Mouse (Mus musculus) forebrain, embryonic 15.5 days (tissue): ENCODE data around the gene Thbs4. TPM values are rescaled to one million over a fixed set of nuclear protein-coding genes. Genes with fewer than 3 reads are reported as not detected.
A peak's percentile ranks its signal among the peaks of the same experiment; 100 is the strongest.

Experiments used
- ATAC-seq: fragments of 200-750 bp; cut with Nextera tagmentation; replicated peaks from 2 replicates; pipeline ENCODE4 v1.8.0; 2017; ENCODE audit warnings: mild to moderate bottlenecking, moderate TSS enrichment, moderate library complexity
- H3K27ac ChIP-seq: fragments of 300-500 bp; sonication (generic); replicated peaks from 2 replicates; pipeline ENCODE4 v1.5.1; 2015; ENCODE audit warnings: mild to moderate bottlenecking, inconsistent platforms
- H3K27me3 ChIP-seq: fragments of 300-500 bp; sonication (generic); 2 replicates; pipeline ENCODE4 v1.6.1; 2015; ENCODE audit warnings: inconsistent platforms
- H3K36me3 ChIP-seq: fragments of 300-500 bp; sonication (generic); 2 replicates; pipeline ENCODE4 v1.6.1; 2015; ENCODE audit warnings: mild to moderate bottlenecking, inconsistent platforms
- H3K4me1 ChIP-seq: fragments of 300-500 bp; sonication (generic); 2 replicates; pipeline ENCODE4 v1.6.1; 2015; ENCODE audit warnings: inconsistent platforms
- H3K4me2 ChIP-seq: fragments of 300-500 bp; sonication (generic); replicated peaks from 2 replicates; pipeline ENCODE4 v1.6.1; 2015; ENCODE audit warnings: mild to moderate bottlenecking, inconsistent platforms
- H3K4me3 ChIP-seq: fragments of 300-500 bp; sonication (generic); 2 replicates; pipeline ENCODE4 v1.5.1; 2015; ENCODE audit warnings: mild to moderate bottlenecking, inconsistent platforms
- H3K9ac ChIP-seq: fragments of 300-500 bp; sonication (generic); replicated peaks from 2 replicates; pipeline ENCODE4 v1.6.1; 2015; ENCODE audit warnings: mild to moderate bottlenecking, inconsistent platforms
- H3K9me3 ChIP-seq: fragments of 300-500 bp; sonication (generic); 2 replicates; pipeline ENCODE4 v1.6.1; 2016; ENCODE audit warnings: inconsistent platforms
- WGBS: fragments of 180-500 bp; shearing (Covaris S2); methylation state at CpG from one replicate; pipeline ENCODE4 v1.1.7; 2015; ENCODE audit warnings: mixed read lengths; 5-methylcytosine and 5-hydroxymethylcytosine counted together
- polyA plus RNA-seq: library from polyadenylated mRNA; unstranded; fragments of >200 nt; fragmentation: Nextera tagmentation; extraction: Ambion mirVana; gene quantifications from 2 replicates; pipeline ENCODE4 v1.2.1, GENCODE M21; 2015

Thbs4 gene
- polyA plus RNA-seq, 1 experiment from 2014 or later = 1.5 TPM

GRCm38 (mm10) chr13:92735693-92736092 is 58.9 kb downstream of the Thbs4 start:
- H3K4me2 ChIP-seq = no peak overlapping the region
- H3K36me3 ChIP-seq = no peaks in the 10 kb centered on the region
- ATAC-seq = no peak
- peak overlapping the region; percentile 91 for H3K27ac ChIP-seq
- no peak overlapping the region for H3K9ac ChIP-seq
- H3K4me1 ChIP-seq = peaks cover 47% of the 10 kb centered on the region
- no peaks in the 10 kb centered on the region for H3K27me3 ChIP-seq
- 41% methylated on average over 1 of the region's 1 CpGs for WGBS
- H3K9me3 ChIP-seq = no peaks in the 10 kb centered on the region
- no peak overlapping the region for H3K4me3 ChIP-seq

DNA sequence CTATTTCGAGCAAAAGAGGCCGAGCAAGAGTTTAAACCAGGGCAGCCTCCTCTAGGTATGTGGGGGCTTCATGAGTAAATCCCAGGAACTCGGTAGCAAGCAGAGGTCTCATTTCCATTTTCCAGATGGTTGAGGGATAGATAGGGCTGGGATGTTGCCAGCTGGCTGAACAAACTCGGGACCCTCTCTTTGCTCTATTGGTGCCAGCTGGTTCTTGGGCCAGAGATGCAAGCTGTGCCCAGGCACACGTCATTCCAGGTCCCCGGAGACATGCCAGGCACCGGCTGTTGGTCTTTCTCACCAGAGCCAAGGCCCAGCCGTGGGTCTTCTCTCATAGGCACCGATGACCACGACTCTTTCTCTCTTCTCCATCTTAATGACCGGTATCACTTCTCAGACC is 60.9 kb downstream of the Thbs4 start:
- Histone ChIP-seq H3K27me3 (no peaks in the 10 kb centered on the region), H3K4me3 (no peak overlapping the region), H3K9ac (no peak overlapping the region), H3K27ac (peak overlapping the region; percentile 91), H3K4me1 (peaks cover 47% of the 10 kb centered on the region), H3K9me3 (no peaks in the 10 kb centered on the region), H3K4me2 (no peak overlapping the region), H3K36me3 (no peaks in the 10 kb centered on the region)
- peak; percentile 68 for ATAC-seq
- 47% methylated on average over 11 of the region's 11 CpGs for WGBS

DNA sequence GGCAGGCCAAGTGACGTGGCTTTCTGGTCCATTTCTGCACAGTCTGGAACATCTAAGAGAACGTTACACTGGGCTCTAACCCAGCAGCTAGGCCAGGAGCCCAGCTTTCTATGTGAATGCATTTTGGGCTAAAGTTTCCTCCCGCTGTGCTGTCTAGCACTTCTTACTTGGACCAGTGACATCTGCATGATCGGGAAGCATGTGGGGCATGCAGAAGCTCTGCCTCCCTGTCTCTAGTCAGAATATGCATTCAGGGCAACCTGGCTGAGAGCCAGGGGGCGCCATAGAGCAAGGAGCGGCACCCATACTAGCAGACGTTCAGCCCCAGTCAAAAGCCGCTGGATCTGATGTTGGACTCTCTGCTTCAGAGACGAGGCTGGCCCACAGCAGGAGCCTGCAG is 61.4 kb downstream of the Thbs4 start:
- Histone ChIP-seq H3K4me3 (no peak overlapping the region), H3K27ac (peak overlapping the region; percentile 91), H3K9me3 (no peaks in the 10 kb centered on the region), H3K4me2 (no peak overlapping the region), H3K4me1 (peaks cover 47% of the 10 kb centered on the region), H3K27me3 (no peaks in the 10 kb centered on the region), H3K36me3 (no peaks in the 10 kb centered on the region), H3K9ac (no peak overlapping the region)
- peak; percentile 49 for ATAC-seq
- 24% methylated on average over 9 of the region's 9 CpGs for WGBS

DNA sequence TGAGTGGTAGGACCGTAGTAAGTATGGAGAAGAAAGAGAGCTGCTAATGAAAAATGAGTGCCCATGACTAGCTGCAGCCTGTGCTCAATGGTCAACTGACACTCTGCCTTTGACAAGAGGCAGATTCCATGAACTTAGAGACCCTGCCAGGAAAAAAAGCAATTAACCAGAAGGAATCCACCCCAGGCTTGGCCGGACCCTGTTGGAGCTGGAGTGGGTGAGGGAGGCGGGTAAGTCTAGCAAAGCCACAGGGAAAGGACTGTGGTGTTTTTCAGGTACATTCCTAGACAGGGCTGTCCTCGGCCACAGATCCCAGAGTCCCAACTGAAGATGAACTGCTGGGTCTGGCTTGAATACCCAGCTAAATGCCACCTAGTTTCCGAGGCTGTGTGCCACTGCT is 61.8 kb downstream of the Thbs4 start:
- H3K27ac ChIP-seq = peak overlapping the region; percentile 91
- no peaks in the 10 kb centered on the region for H3K36me3 ChIP-seq
- no peak for ATAC-seq
- H3K4me3 ChIP-seq = no peak overlapping the region
- H3K4me1 ChIP-seq = peaks cover 47% of the 10 kb centered on the region
- no peaks in the 10 kb centered on the region for H3K9me3 ChIP-seq
- H3K27me3 ChIP-seq = no peaks in the 10 kb centered on the region
- 71% methylated on average over 5 of the region's 5 CpGs for WGBS
- no peak overlapping the region for H3K4me2 ChIP-seq
- no peak overlapping the region for H3K9ac ChIP-seq

GRCm38 (mm10) chr13:92731811-92732210 is 62.8 kb downstream of the Thbs4 start:
- no peak overlapping the region for H3K9ac ChIP-seq
- H3K4me1 ChIP-seq = peaks cover 42% of the 10 kb centered on the region
- no peaks in the 10 kb centered on the region for H3K9me3 ChIP-seq
- WGBS = 61% methylated on average over 6 of the region's 6 CpGs
- no peaks in the 10 kb centered on the region for H3K27me3 ChIP-seq
- no peak overlapping the region for H3K4me3 ChIP-seq
- peak overlapping the region; percentile 91 for H3K27ac ChIP-seq
- H3K4me2 ChIP-seq = no peak overlapping the region
- ATAC-seq = no peak
- no peaks in the 10 kb centered on the region for H3K36me3 ChIP-seq

DNA sequence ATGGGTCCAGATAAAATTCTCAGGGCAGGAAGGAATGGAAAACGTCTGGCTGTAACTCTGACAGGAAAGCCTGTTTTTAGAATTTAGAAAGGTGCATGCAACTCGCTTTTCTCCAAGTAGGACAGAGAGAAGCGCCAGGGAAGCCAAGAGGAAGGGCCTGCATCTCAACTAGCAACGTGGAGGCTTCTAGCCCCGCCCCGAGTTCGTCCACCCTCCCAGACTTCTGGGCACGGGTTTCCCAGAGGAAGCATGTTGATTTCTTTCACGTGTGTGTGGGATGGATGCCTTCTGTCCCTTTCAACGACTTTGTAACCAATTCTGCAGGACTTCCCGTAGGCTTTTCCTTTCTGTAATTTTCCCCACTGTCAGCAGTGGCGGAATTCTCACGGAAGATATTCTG is 64.8 kb downstream of the Thbs4 start:
- ATAC-seq = no peak
- H3K36me3 ChIP-seq = no peaks in the 10 kb centered on the region
- H3K4me1 ChIP-seq = peaks cover 30% of the 10 kb centered on the region
- H3K9ac ChIP-seq = no peak overlapping the region
- H3K4me2 ChIP-seq = no peak overlapping the region
- H3K27me3 ChIP-seq = no peaks in the 10 kb centered on the region
- 68% methylated on average over 13 of the region's 13 CpGs for WGBS
- no peak overlapping the region for H3K27ac ChIP-seq
- H3K9me3 ChIP-seq = no peaks in the 10 kb centered on the region
- no peak overlapping the region for H3K4me3 ChIP-seq

DNA sequence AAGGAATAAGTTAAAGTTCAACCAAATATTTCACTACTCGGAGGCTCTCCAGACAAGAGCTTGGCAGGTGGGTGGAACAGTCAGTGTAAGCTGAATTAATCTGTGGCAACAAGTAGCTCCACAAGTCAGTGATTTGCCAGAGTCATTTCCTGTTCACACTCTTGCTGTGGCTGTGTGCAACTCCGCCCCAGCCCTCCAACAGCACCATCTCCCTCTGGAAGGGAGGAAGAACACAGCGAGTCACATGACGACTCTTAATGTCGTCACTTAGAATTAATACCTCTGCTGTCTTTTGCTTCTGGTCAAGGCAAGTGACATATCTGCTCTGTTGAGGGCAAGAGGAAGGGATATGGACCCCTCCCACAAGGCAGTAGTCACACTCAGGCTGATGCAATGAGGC is 72.2 kb downstream of the Thbs4 start:
- H3K9me3 ChIP-seq = no peaks in the 10 kb centered on the region
- H3K4me1 ChIP-seq = no peaks in the 10 kb centered on the region
- WGBS = 72% methylated on average over 5 of the region's 5 CpGs
- no peak overlapping the region for H3K27ac ChIP-seq
- H3K4me3 ChIP-seq = no peak overlapping the region
- H3K4me2 ChIP-seq = no peak overlapping the region
- H3K36me3 ChIP-seq = no peaks in the 10 kb centered on the region
- H3K27me3 ChIP-seq = no peaks in the 10 kb centered on the region
- no peak overlapping the region for H3K9ac ChIP-seq
- ATAC-seq = no peak

DNA sequence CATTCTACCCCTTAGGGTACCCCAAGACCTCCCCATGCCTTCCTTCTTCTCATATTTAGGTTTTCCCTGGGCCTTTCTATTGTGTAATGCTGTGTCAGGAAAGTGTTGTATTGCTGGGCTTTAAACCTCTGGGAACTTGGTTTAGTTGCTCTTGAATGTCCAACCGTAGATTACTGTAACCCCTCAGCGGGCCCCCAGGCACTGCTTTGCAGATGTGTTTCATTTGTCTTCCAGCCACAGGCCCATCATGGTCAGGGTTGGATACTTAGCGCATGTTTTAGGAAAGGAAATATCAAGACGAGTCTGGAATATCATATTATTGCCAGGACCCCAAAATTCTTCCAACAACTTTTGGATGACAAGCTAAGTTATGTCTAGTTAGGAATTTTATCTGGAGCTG is 73.6 kb downstream of the Thbs4 start:
- H3K4me2 ChIP-seq = no peak overlapping the region
- no peaks in the 10 kb centered on the region for H3K27me3 ChIP-seq
- no peak overlapping the region for H3K9ac ChIP-seq
- no peak overlapping the region for H3K4me3 ChIP-seq
- no peaks in the 10 kb centered on the region for H3K4me1 ChIP-seq
- no peak for ATAC-seq
- no peak overlapping the region for H3K27ac ChIP-seq
- H3K36me3 ChIP-seq = no peaks in the 10 kb centered on the region
- H3K9me3 ChIP-seq = no peaks in the 10 kb centered on the region
- 92% methylated on average over 4 of the region's 4 CpGs for WGBS

DNA sequence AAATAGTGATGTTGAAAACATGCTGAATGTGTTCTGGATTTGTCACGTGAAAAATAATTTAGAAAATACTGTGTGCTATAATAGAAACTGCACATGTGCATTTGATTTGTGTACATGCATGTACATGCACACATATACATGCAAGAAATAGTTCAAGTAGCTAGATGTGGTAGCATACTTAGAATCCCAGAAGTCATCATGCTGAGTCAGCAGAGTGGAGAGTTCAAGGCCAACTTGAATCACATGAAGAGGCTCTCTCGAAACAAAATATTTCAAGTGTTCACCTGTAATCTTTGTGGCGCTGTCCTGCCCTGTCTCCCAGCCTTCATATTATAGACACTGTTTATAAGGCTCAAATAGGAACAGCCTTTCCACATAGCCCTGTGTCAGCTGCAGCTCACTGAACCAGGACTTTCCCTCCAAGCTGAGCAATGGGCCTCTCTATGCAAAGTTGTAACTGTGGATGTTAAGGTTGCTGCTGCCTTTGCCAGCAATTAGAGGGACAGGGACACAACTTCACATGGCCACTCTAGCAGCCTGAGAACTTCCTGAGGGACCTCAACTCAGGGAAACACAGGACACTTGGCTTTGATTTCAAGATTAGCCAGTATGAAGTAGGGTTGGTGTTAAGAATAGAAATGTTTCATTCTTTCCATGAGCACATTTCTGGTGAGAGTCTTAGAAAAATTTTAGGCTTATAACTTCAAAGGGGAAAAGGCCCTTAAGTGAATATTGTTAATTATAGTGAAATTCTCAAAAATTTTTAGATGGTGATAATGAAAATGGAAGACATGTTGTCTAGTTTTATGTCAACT is 76.6 kb downstream of the Thbs4 start:
- no peak overlapping the region for H3K9ac ChIP-seq
- no peaks in the 10 kb centered on the region for H3K27me3 ChIP-seq
- no peaks in the 10 kb centered on the region for H3K4me1 ChIP-seq
- H3K9me3 ChIP-seq = no peaks in the 10 kb centered on the region
- ATAC-seq = no peak
- H3K4me3 ChIP-seq = no peak overlapping the region
- 98% methylated on average over 3 of the region's 3 CpGs for WGBS
- H3K36me3 ChIP-seq = no peaks in the 10 kb centered on the region
- H3K27ac ChIP-seq = no peak overlapping the region
- H3K4me2 ChIP-seq = no peak overlapping the region

- H3K9ac ChIP-seq = no peak overlapping the region
- no peaks in the 10 kb centered on the region for H3K27me3 ChIP-seq
- ATAC-seq = no peak
- no peaks in the 10 kb centered on the region for H3K9me3 ChIP-seq
- no peak overlapping the region for H3K4me2 ChIP-seq
- H3K36me3 ChIP-seq = no peaks in the 10 kb centered on the region
- H3K4me1 ChIP-seq = no peaks in the 10 kb centered on the region
- WGBS = 91% methylated on average over 4 of the region's 4 CpGs
- no peak overlapping the region for H3K4me3 ChIP-seq
- H3K27ac ChIP-seq = no peak overlapping the region
Observed at GRCm38 (mm10) chr13:92712619-92713018, 82.0 kb downstream of the Thbs4 start.

DNA sequence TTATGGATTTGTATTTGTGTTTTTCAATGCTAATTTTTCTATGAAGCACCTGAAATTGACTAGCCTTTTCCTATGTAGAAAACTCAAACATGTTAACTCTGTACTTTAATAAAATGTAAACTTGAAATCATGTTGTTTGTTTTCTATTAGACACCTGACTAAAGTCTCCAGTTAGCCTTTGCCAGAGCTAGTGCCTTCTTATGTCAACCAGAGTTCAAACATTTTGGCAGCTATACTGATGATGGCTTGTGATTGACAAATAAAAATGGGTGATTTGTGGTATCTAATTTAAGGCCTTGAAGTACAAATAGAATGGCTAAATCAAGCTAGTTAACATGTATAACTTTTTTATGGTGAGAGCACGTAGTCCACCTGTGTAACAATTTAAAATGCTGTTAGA is 82.8 kb downstream of the Thbs4 start:
- Histone ChIP-seq H3K4me1 (no peaks in the 10 kb centered on the region), H3K27ac (no peak overlapping the region), H3K9me3 (no peaks in the 10 kb centered on the region), H3K27me3 (no peaks in the 10 kb centered on the region), H3K36me3 (no peaks in the 10 kb centered on the region), H3K4me2 (no peak overlapping the region), H3K9ac (no peak overlapping the region), H3K4me3 (no peak overlapping the region)
- 92% methylated on average over 1 of the region's 1 CpGs for WGBS
- no peak for ATAC-seq

- no peak overlapping the region for H3K4me2 ChIP-seq
- peaks cover 5% of the 10 kb centered on the region; the same call in 1 of the 2 replicates for H3K36me3 ChIP-seq
- WGBS = 76% methylated on average over 1 of the region's 1 CpGs
- H3K27me3 ChIP-seq = no peaks in the 10 kb centered on the region
- H3K27ac ChIP-seq = no peak overlapping the region
- H3K4me1 ChIP-seq = no peaks in the 10 kb centered on the region
- H3K9me3 ChIP-seq = no peaks in the 10 kb centered on the region
- H3K4me3 ChIP-seq = no peak overlapping the region
- H3K9ac ChIP-seq = no peak overlapping the region
- ATAC-seq = no peak
Observed at GRCm38 (mm10) chr13:92710361-92710760, 84.3 kb downstream of the Thbs4 start.

DNA sequence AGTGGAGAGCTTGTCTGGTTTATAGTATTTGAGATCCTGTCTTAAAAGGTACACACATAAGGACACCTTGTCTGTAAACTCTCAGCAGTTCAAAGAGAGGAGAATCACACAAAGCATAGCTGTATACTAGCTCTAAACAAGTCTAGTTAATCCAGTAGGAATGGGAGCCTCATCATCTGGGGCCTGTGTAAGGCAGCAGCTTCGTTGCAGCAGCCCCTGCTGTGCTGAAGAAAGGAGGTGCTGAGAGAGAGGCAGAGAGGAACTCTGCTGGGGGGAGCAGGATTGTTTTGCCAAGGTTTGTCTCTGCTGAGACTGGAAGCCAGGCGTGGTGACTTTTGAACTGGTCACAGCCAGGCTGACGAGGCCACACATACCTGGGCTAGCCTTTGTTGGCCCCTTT is 85.1 kb downstream of the Thbs4 start:
- Histone ChIP-seq H3K27me3 (no peaks in the 10 kb centered on the region), H3K27ac (no peak overlapping the region), H3K36me3 (peaks cover 5% of the 10 kb centered on the region; the same call in 1 of the 2 replicates), H3K4me3 (no peak overlapping the region), H3K9ac (no peak overlapping the region), H3K9me3 (no peaks in the 10 kb centered on the region), H3K4me1 (no peaks in the 10 kb centered on the region), H3K4me2 (no peak overlapping the region)
- ATAC-seq = 0 out of 2 replicates have a peak, but pooled peaks have one; percentile 19
- WGBS = 17% methylated on average over 3 of the region's 3 CpGs
